Mouse (Mus musculus) hematopoietic stem cell, adult 5-6 weeks (primary cell): ENCODE measurements around the gene Ralgapb. TPM values are rescaled to one million over a fixed set of nuclear protein-coding genes. Genes with fewer than 3 reads are reported as not detected.

Source experiments
- ATAC-seq, 2 experiments: fragments of 125-278 bp in 1 of 2; replicated peaks in 1 of 2; 2 replicates each; pipeline ENCODE4 v1.8.0; 2016 to 2017; ENCODE audit warnings: inconsistent platforms in 2 of 2, mild to moderate bottlenecking in 2 of 2, moderate number of reproducible peaks in 2 of 2, low read depth in 1 of 2, moderate TSS enrichment in 1 of 2; ENCODE audit not compliant: low FRiP score in 2 of 2, poor library complexity in 2 of 2, severe bottlenecking in 2 of 2, insufficient read depth in 1 of 2, low TSS enrichment in 1 of 2
- total RNA-seq: library from RNA; stranded (forward); fragments of 172-1452, 232-1000 nt; gene quantifications from 2 replicates; pipeline ENCODE4 v1.2.3, GENCODE M21; 2017

Gene Ralgapb
- total RNA-seq, 1 experiment from 2014 or later = 32.8 TPM

- no peak for ATAC-seq
Observed at GRCm38 (mm10) chr2:158501836-158502812, 92.5 kb downstream of the Ralgapb start, which contains the start of gene Adig. TSS of gene Adig (plus strand) at chr2:158502612.

- no peak for ATAC-seq
Observed at GRCm38 (mm10) chr2:158503226-158503625, 93.6 kb downstream of the Ralgapb start.

GRCm38 (mm10) chr2:158503671-158504070 lies 94.0 kb downstream of the Ralgapb start:
- ATAC-seq = no peak

- ATAC-seq = no peak
Observed at GRCm38 (mm10) chr2:158506475-158506874, 96.8 kb downstream of the Ralgapb start.

- no peak for ATAC-seq
Observed at GRCm38 (mm10) chr2:158507046-158507445, 97.4 kb downstream of the Ralgapb start.

- no peak for ATAC-seq
Observed at GRCm38 (mm10) chr2:158510665-158511064, 101.0 kb downstream of the Ralgapb start.

GRCm38 (mm10) chr2:158512528-158512927 lies 102.9 kb downstream of the Ralgapb start, which contains the start of gene Arhgap40:
TSS of gene Arhgap40 (plus strand) at chr2:158512796.
- no peak for ATAC-seq

GRCm38 (mm10) chr2:158513821-158514336 lies 104.2 kb downstream of the Ralgapb start:
- no peak for ATAC-seq

GRCm38 (mm10) chr2:158518583-158518982 lies 108.9 kb downstream of the Ralgapb start:
- no peak for ATAC-seq

- ATAC-seq = no peak
Observed at GRCm38 (mm10) chr2:158519071-158519470, 109.4 kb downstream of the Ralgapb start.

- ATAC-seq = no peak
Observed at GRCm38 (mm10) chr2:158519800-158520199, 110.2 kb downstream of the Ralgapb start.

- ATAC-seq = no peak
Observed at GRCm38 (mm10) chr2:158523060-158523459, 113.4 kb downstream of the Ralgapb start.

- no peak for ATAC-seq
Observed at GRCm38 (mm10) chr2:158524129-158524860, 114.6 kb downstream of the Ralgapb start.

- ATAC-seq = peak; percentile 79 to 92
Observed at GRCm38 (mm10) chr2:158534090-158534489, 124.4 kb downstream of the Ralgapb start.

- ATAC-seq = no peak
Observed at GRCm38 (mm10) chr2:158534559-158534958, 124.9 kb downstream of the Ralgapb start.

GRCm38 (mm10) chr2:158539433-158540305 lies 130.0 kb downstream of the Ralgapb start:
- peak; percentile 27 to 68 for ATAC-seq

- ATAC-seq = no peak
Observed at GRCm38 (mm10) chr2:158541286-158541685, 131.6 kb downstream of the Ralgapb start.
